Mouse (Mus musculus) liver, embryonic 14.5 days (tissue): ENCODE data around the gene Taok2.

Experiments used
- CTCF ChIP-seq: IDR thresholded peaks from 2 replicates; pipeline ENCODE4 v1.5.1; 2016; ENCODE audit warnings: antibody characterized with exemption, low read depth, control low read depth
- EP300 ChIP-seq: IDR thresholded peaks from 2 replicates; pipeline ENCODE4 v1.6.1; 2016; ENCODE audit warnings: antibody characterized with exemption, low read depth

GRCm38 (mm10) chr7:126860987-126861386 lies 23.5 kb downstream of the Taok2 start:
- no peak for TF ChIP-seq CTCF
- no peak for TF ChIP-seq EP300
